Mouse (Mus musculus) liver, adult 2 months (tissue): ENCODE measurements at regions not wholly inside any gene's neighbourhood (a gene's known extent, or its start where the extent isn't known, plus 50 kb on each side); places are given as distances from the start of the nearest gene placed in this dataset.

Experiments used
- CTCF ChIP-seq: fragments of 200-500 bp; IDR thresholded peaks from 2 replicates; pipeline ENCODE4 v1.5.1; 2011; ENCODE audit warnings: low read depth, low read length, control low read depth
- POLR2A ChIP-seq: fragments of 200-500 bp; IDR thresholded peaks from 2 replicates; pipeline ENCODE4 v1.6.1; 2011; ENCODE audit warnings: low read length, control low read depth; ENCODE audit not compliant: insufficient read depth; ENCODE audit errors: extremely low read depth

DNA sequence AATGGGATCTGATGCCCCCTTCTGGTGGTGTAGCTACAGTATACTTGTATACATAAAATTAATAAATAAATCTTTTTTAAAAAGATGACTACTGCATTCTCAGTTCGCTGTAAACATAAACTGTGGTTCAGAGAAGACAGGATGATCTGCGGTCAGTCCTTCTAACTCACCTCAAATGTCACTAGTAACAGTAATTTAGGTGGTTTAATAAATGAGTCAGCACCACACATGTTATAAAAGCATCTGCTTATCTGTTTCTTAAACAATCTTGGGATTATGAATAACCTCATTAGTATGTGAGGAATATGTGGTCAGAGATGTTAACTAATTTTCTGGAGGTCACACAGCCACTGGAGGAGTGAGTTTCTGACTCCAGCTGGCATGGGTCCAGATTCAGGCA lies 385.2 kb upstream of the Nrp1 start:
- TF ChIP-seq CTCF (no peak), POLR2A (no peak)
